Mouse (Mus musculus): ENCODE results near the gene Psmc6.

- TF ChIP-seq CTCF (IDR thresholded peaks at IDR 0.05; ENCODE audit: control insufficient read depth, insufficient read depth, insufficient replicate concordance, low read depth, low read length) (no peak), POLR2A (IDR thresholded peaks at IDR 0.05; ENCODE audit: control insufficient read depth, low read depth, low read length) (no peak)
Measured at GRCm38 (mm10) chr14:45385596-45385995, 56.0 kb downstream of the Psmc6 start.
